Mouse (Mus musculus) liver, postnatal 0 days (tissue): Measurements from ENCODE around the gene H2-Ob. TPM values are rescaled to one million over a fixed set of nuclear protein-coding genes. Genes with fewer than 3 reads are reported as not detected.

Experiments used
- ATAC-seq: fragments of 200-750 bp; cut with Nextera tagmentation; 2 replicates; pipeline ENCODE4 v1.8.0; 2017; ENCODE audit warnings: mild to moderate bottlenecking, moderate library complexity
- DNase-seq: peaks from one replicate; pipeline ENCODE4 v3.0.0-alpha.2; 2016
- H3K27ac ChIP-seq: fragments of 300-500 bp; sonication (generic); 2 replicates; pipeline ENCODE4 v1.5.1; 2014; ENCODE audit warnings: antibody characterized with exemption, moderate library complexity, mild to moderate bottlenecking, low read depth
- H3K27me3 ChIP-seq: fragments of 300-500 bp; sonication (generic); 2 replicates; pipeline ENCODE4 v1.6.1; 2014; ENCODE audit warnings: low read length, control low read depth, mixed read lengths; ENCODE audit not compliant: insufficient read depth
- H3K36me3 ChIP-seq: fragments of 300-500 bp; sonication (generic); replicated peaks from 2 replicates; pipeline ENCODE4 v1.6.1; 2014; ENCODE audit warnings: mild to moderate bottlenecking, control low read depth, low read length, moderate library complexity, mixed read lengths; ENCODE audit not compliant: insufficient read depth
- H3K4me1 ChIP-seq: fragments of 300-500 bp; sonication (generic); 2 replicates; pipeline ENCODE4 v1.6.1; 2014; ENCODE audit warnings: antibody characterized with exemption, mild to moderate bottlenecking, control low read depth; ENCODE audit not compliant: insufficient read depth
- H3K4me2 ChIP-seq: fragments of 300-500 bp; sonication (generic); 2 replicates; pipeline ENCODE4 v1.6.1; 2014; ENCODE audit warnings: low read depth, mild to moderate bottlenecking, low read length, moderate library complexity, mixed read lengths
- H3K4me3 ChIP-seq: fragments of 300-500 bp; sonication (generic); 2 replicates; pipeline ENCODE4 v1.5.1; 2014; ENCODE audit warnings: low read depth, low read length
- H3K9ac ChIP-seq: fragments of 300-500 bp; sonication (generic); replicated peaks from 2 replicates; pipeline ENCODE4 v1.6.1; 2014; ENCODE audit warnings: mild to moderate bottlenecking, moderate library complexity
- H3K9me3 ChIP-seq: fragments of 300-500 bp; sonication (generic); 2 replicates; pipeline ENCODE4 v1.6.1; 2016; ENCODE audit warnings: mild to moderate bottlenecking, control low read depth, low read length, mixed read lengths
- CTCF ChIP-seq: sonication (generic); IDR thresholded peaks from 2 replicates; pipeline ENCODE4 v1.5.1; 2016; ENCODE audit warnings: antibody characterized with exemption, low read depth
- EP300 ChIP-seq: IDR thresholded peaks from 2 replicates; pipeline ENCODE4 v1.6.1; 2016; ENCODE audit warnings: antibody characterized with exemption, low read depth, mild to moderate bottlenecking
- WGBS: fragments of 180-500 bp; shearing (Covaris S2); extraction: QIAGEN DNeasy Blood & Tissue Kit; methylation state at CpG from one replicate; pipeline ENCODE4 v1.1.7; 2014; ENCODE audit not compliant: insufficient replicate concordance; 5-methylcytosine and 5-hydroxymethylcytosine counted together
- polyA plus RNA-seq: library from polyadenylated mRNA; unstranded; fragments of >200 nt; fragmentation: Nextera tagmentation; extraction: Ambion mirVana; gene quantifications from 2 replicates; pipeline ENCODE4 v1.2.1, GENCODE M21; 2015

H2-Ob gene
- polyA plus RNA-seq, 1 experiment from 2014 or later, result 1.1 TPM

DNA sequence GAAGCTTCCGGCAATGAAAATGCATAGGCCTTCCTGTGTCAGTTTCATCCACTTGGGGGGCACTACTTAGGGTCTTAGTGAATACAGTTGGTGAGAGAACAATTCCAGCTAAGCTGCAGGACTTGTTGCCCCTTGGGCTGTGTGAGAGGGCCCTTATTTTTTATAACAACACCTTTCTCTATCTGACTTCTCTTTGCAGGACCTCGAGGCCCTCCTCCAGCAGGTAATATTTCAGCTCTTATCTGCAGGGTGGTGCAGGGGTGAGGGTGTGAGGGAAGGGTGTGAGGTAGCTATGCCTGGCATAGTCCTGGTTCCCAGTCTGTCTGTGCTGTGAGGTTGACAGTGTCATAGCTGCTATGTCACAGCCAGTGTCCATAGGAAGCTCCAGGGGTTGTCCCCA, 29.6 kb downstream of the H2-Ob start:
- ATAC-seq (no peak), DNase-seq (no peak)
- H3K9me3 ChIP-seq, result no peaks in the 10 kb centered on the region
- H3K36me3 ChIP-seq, result no peaks in the 10 kb centered on the region
- 62% methylated on average over 2 of the region's 2 CpGs for WGBS
- no peak overlapping the region for H3K27ac ChIP-seq
- no peak overlapping the region for H3K9ac ChIP-seq
- H3K27me3 ChIP-seq, result peaks cover 19% of the 10 kb centered on the region
- no peak for TF ChIP-seq CTCF
- TF ChIP-seq EP300, result no peak
- peaks cover 16% of the 10 kb centered on the region for H3K4me1 ChIP-seq
- H3K4me3 ChIP-seq, result no peak overlapping the region
- H3K4me2 ChIP-seq, result no peak overlapping the region

GRCm38 (mm10) chr17:34268748-34269147, 30.0 kb downstream of the H2-Ob start:
- DNase-seq (no peak), ATAC-seq (no peak)
- WGBS, result 80% methylated on average over 2 of the region's 2 CpGs
- peaks cover 16% of the 10 kb centered on the region for H3K27me3 ChIP-seq
- H3K4me2 ChIP-seq, result no peak overlapping the region
- no peak overlapping the region for H3K9ac ChIP-seq
- H3K4me1 ChIP-seq, result peaks cover 14% of the 10 kb centered on the region
- no peak overlapping the region for H3K4me3 ChIP-seq
- TF ChIP-seq EP300 (no peak), CTCF (no peak)
- H3K27ac ChIP-seq, result no peak overlapping the region
- no peaks in the 10 kb centered on the region for H3K36me3 ChIP-seq
- no peaks in the 10 kb centered on the region for H3K9me3 ChIP-seq

DNA sequence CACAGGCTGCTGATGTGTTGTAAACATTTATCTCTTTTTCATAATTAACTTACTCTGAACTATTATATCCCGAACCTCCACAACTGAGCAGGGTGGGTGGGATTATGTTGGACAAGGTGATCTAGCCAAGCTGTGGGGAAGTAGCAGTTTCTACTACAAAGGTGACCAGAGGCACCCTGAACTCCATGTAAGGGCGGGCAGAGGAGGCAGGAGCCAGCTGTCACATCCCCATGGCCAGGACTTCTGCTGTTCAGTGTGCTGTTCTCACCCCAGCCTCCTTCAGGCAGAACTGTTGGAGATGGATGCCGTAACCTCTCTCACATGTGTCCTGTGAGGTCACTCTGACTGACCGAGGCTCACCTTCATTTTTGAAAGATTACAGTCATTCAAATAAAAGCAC, 31.1 kb downstream of the H2-Ob start:
- H3K4me1 ChIP-seq, result peaks cover 4% of the 10 kb centered on the region; the same call in 1 of the 2 replicates
- TF ChIP-seq EP300, result no peak
- no peak for TF ChIP-seq CTCF
- 67% methylated on average over 4 of the region's 4 CpGs for WGBS
- H3K27me3 ChIP-seq, result peaks cover 6% of the 10 kb centered on the region; the same call in 1 of the 2 replicates
- H3K9me3 ChIP-seq, result no peaks in the 10 kb centered on the region
- no peaks in the 10 kb centered on the region for H3K36me3 ChIP-seq
- ATAC-seq, result no peak
- no peak overlapping the region for H3K9ac ChIP-seq
- H3K4me3 ChIP-seq, result no peak overlapping the region
- H3K27ac ChIP-seq, result no peak overlapping the region
- H3K4me2 ChIP-seq, result no peak overlapping the region
- DNase-seq, result no peak

- ATAC-seq, result no peak
- Histone ChIP-seq H3K36me3 (no peaks in the 10 kb centered on the region), H3K4me2 (no peak overlapping the region), H3K9me3 (no peaks in the 10 kb centered on the region), H3K27me3 (peaks cover 2% of the 10 kb centered on the region; the same call in 1 of the 2 replicates), H3K4me1 (no peaks in the 10 kb centered on the region), H3K27ac (no peak overlapping the region), H3K9ac (no peak overlapping the region), H3K4me3 (no peak overlapping the region)
- no peak for TF ChIP-seq EP300
- no peak for TF ChIP-seq CTCF
- no peak for DNase-seq
- WGBS, result 75% methylated on average over 2 of the region's 2 CpGs
Measured at GRCm38 (mm10) chr17:34270230-34270629, 31.5 kb downstream of the H2-Ob start.

DNA sequence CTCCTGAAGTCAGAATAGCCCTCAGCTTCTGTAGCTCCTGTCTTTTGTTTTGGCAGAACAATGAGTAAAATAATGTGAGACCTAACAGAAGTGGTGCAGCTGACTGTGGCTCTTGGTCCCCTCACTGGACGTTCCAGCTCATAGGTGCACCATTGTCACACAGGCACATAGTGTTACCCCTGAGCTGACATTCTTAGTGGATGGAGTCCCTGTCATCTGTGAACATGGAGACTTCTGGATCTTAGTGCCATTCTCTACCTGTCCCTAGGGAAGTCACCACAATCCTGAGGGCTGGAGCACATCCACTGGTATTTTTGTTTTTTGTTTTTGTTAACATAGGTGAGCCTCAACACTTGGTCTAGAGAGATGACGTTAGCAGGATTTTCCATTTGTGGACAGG, 32.2 kb downstream of the H2-Ob start:
- WGBS, result 55% methylated on average over 2 of the region's 2 CpGs
- Histone ChIP-seq H3K9ac (no peak overlapping the region), H3K36me3 (no peaks in the 10 kb centered on the region), H3K4me2 (no peak overlapping the region), H3K27me3 (no peaks in the 10 kb centered on the region), H3K4me3 (no peak overlapping the region), H3K4me1 (no peaks in the 10 kb centered on the region), H3K27ac (no peak overlapping the region), H3K9me3 (no peaks in the 10 kb centered on the region)
- TF ChIP-seq EP300 (no peak), CTCF (no peak)
- no peak for ATAC-seq
- no peak for DNase-seq

DNA sequence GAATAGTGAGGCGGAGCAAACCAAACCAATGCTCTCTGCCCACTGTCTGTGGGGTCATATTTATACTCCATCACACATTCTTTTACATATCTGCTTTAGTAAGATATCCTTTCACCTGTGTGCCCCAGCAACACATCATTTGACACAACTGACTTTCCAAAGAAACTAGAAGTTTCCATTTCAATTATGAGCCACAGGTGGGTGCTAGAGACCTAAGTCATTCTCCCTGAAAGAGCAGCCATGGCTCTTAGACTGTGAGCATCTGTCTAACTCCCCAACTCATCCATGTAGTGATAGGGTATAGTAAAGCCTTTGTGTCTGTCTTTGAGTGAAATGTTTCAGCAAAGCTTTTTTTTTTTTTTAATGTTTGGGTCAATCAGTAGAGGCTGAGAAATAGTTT, 33.4 kb downstream of the H2-Ob start:
- no peak overlapping the region for H3K4me3 ChIP-seq
- H3K27me3 ChIP-seq, result no peaks in the 10 kb centered on the region
- H3K9ac ChIP-seq, result no peak overlapping the region
- H3K4me2 ChIP-seq, result no peak overlapping the region
- TF ChIP-seq EP300 (no peak), CTCF (peak; percentile 26; the same call in 1 of the 2 replicates)
- DNase-seq, result no peak
- H3K27ac ChIP-seq, result no peak overlapping the region
- 95% methylated on average over 1 of the region's 1 CpGs for WGBS
- H3K4me1 ChIP-seq, result no peaks in the 10 kb centered on the region
- no peak for ATAC-seq
- H3K9me3 ChIP-seq, result no peaks in the 10 kb centered on the region
- no peaks in the 10 kb centered on the region for H3K36me3 ChIP-seq
